In the genomic region with DNA sequence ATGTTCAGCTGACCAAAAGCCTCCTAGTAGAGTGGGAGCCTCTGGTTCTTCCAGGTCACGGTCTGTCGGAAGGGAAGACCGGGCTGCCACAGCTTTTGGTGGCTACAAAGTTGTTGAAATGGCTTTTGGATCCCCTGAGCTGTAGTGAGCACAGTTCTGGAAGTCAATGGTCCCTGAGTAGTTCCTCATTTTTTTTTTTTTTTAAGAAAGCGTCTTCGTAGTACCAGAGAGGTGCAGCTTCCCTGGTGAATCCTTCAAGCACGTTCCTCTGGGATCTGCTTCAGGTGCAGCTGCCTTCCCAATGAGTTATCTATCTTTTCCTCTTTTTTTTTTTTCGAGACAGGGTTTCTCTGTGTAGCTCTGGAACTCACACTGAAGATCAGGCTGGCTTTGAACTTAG, we compare ENCODE assay signal across 17 mouse cellular contexts. TPM values are rescaled to one million over a fixed set of nuclear protein-coding genes. Genes with fewer than 3 reads are reported as not detected.
"Had no signal": no experiment of that assay in that cellular context is flagged by ENCODE, and none has a peak within 500 bp of the region (broad histone marks: within the 10 kb centered on the region; RNA-seq: fewer than 3 reads in every experiment).

No protein-coding gene starts in this region.

- DNase-seq: lung, adult 2 months; lung, postnatal 14 days; lung, postnatal 36 days; right cerebral cortex, postnatal 14 days; thymus, adult 18-20 months; thymus, postnatal 14 days; thymus, postnatal 36 days had no signal

- H3K36me3 ChIP-seq: lung, embryonic 15.5 days; midbrain, embryonic 13.5 days; midbrain, embryonic 15.5 days; neural tube, embryonic 12.5 days; stomach, embryonic 15.5 days had no signal

- H3K9ac ChIP-seq: lung, embryonic 15.5 days; midbrain, embryonic 13.5 days; midbrain, embryonic 15.5 days; neural tube, embryonic 12.5 days; stomach, embryonic 15.5 days had no signal

- H3K4me2 ChIP-seq: lung, embryonic 15.5 days; midbrain, embryonic 11.5 days; midbrain, embryonic 13.5 days; midbrain, embryonic 15.5 days; neural tube, embryonic 12.5 days; stomach, embryonic 15.5 days had no signal

- H3K4me3 ChIP-seq: lung, embryonic 15.5 days; megakaryocyte, embryonic 14.5 days; midbrain, embryonic 13.5 days; midbrain, embryonic 15.5 days; neural tube, embryonic 12.5 days; stomach, embryonic 15.5 days had no signal

- H3K27ac ChIP-seq: lung, embryonic 15.5 days; macrophage; midbrain, embryonic 13.5 days; midbrain, embryonic 15.5 days; neural tube, embryonic 12.5 days; stomach, embryonic 15.5 days had no signal

- H3K4me1 ChIP-seq: lung, embryonic 15.5 days; megakaryocyte, embryonic 14.5 days; midbrain, embryonic 13.5 days; midbrain, embryonic 15.5 days; neural tube, embryonic 12.5 days had no signal

- H3K9me3 ChIP-seq: lung, embryonic 15.5 days; midbrain, embryonic 13.5 days; midbrain, embryonic 15.5 days; neural tube, embryonic 12.5 days; stomach, embryonic 15.5 days had no signal

- H3K27me3 ChIP-seq: lung, embryonic 15.5 days; midbrain, embryonic 13.5 days; midbrain, embryonic 15.5 days; neural tube, embryonic 12.5 days; stomach, embryonic 15.5 days had no signal

- ATAC-seq: lung, postnatal 0 days; midbrain, embryonic 13.5 days; midbrain, embryonic 15.5 days had no signal

RNA-seq across cellular contexts. Expression of gene Tns4, which starts 4.6 kb away (rescaled TPM):
- polyA plus RNA-seq: neural tube, embryonic 14.5 days had no signal
